Mouse (Mus musculus): ENCODE measurements around the gene Rora. TPM values are rescaled to one million over a fixed set of nuclear protein-coding genes. Genes with fewer than 3 reads are reported as not detected.

Gene Rora
- polyA plus RNA-seq, 1 experiment from 2014 or later = 6.5 TPM

GRCm38 (mm10) chr9:68933159-68933558, 279.6 kb downstream of the Rora start:
- no peak overlapping the region for H3K4me3 ChIP-seq (ENCODE audit: low read depth, low read length)
- no peak overlapping the region for H3K9ac ChIP-seq (ENCODE audit: low read depth, low read length)
- no peak for ATAC-seq (replicated peaks; ENCODE audit: insufficient number of reproducible peaks, low FRiP score, low TSS enrichment)
- H3K4me1 ChIP-seq (ENCODE audit: control insufficient read depth, insufficient read depth, low read length) = no peaks in the 10 kb centered on the region
- no peaks in the 10 kb centered on the region for H3K36me3 ChIP-seq (ENCODE audit: control insufficient read depth, insufficient read depth, low read length)
- 51% methylated on average over 3 of the region's 3 CpGs for WGBS (ENCODE audit: insufficient replicate concordance)
- H3K27me3 ChIP-seq (ENCODE audit: control insufficient read depth, insufficient read depth, low read length) = no peaks in the 10 kb centered on the region
- H3K27ac ChIP-seq (ENCODE audit: low read depth, low read length) = no peak overlapping the region
- H3K9me3 ChIP-seq (replicated peaks; ENCODE audit: control insufficient read depth, low read length) = no peaks in the 10 kb centered on the region
- H3K4me2 ChIP-seq = no peak overlapping the region

GRCm38 (mm10) chr9:68934238-68934637, 280.7 kb downstream of the Rora start:
- Histone ChIP-seq H3K4me2 (no peak overlapping the region), H3K4me1 (ENCODE audit: control insufficient read depth, insufficient read depth, low read length) (no peaks in the 10 kb centered on the region), H3K27ac (ENCODE audit: low read depth, low read length) (no peak overlapping the region), H3K9me3 (replicated peaks; ENCODE audit: control insufficient read depth, low read length) (no peaks in the 10 kb centered on the region), H3K27me3 (ENCODE audit: control insufficient read depth, insufficient read depth, low read length) (no peaks in the 10 kb centered on the region), H3K9ac (ENCODE audit: low read depth, low read length) (no peak overlapping the region), H3K36me3 (ENCODE audit: control insufficient read depth, insufficient read depth, low read length) (no peaks in the 10 kb centered on the region), H3K4me3 (ENCODE audit: low read depth, low read length) (no peak overlapping the region)
- 84% methylated on average over 4 of the region's 4 CpGs for WGBS (ENCODE audit: insufficient replicate concordance)
- no peak for ATAC-seq (replicated peaks; ENCODE audit: insufficient number of reproducible peaks, low FRiP score, low TSS enrichment)

DNA sequence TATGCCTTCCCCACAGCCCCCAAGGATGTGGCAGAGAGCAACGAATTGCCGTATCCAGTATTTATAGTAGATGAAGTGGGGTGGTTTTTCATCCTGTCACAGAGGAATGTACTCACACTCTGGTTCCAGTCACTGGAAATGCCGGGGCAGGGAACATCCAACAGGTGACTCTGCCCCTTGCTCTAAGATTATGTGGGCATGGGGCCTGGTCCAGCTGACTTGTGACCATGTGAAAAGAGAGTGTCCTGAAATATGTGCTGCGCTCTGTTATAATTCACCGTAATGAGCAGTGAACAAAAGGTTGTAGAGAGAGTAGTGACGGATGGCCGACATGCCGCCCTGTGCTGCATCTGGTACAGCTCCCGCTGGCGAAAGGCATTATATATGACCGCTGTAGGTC, 282.0 kb downstream of the Rora start:
- H3K27ac ChIP-seq (ENCODE audit: low read depth, low read length) = no peak overlapping the region
- 81% methylated on average over 11 of the region's 11 CpGs for WGBS (ENCODE audit: insufficient replicate concordance)

GRCm38 (mm10) chr9:68941037-68941436, 287.5 kb downstream of the Rora start:
- Histone ChIP-seq H3K36me3 (ENCODE audit: control insufficient read depth, insufficient read depth, low read length) (no peaks in the 10 kb centered on the region), H3K4me2 (no peak overlapping the region), H3K4me3 (ENCODE audit: low read depth, low read length) (no peak overlapping the region), H3K27me3 (ENCODE audit: control insufficient read depth, insufficient read depth, low read length) (no peaks in the 10 kb centered on the region), H3K4me1 (ENCODE audit: control insufficient read depth, insufficient read depth, low read length) (peaks cover 4% of the 10 kb centered on the region; the same call in 1 of the 2 replicates), H3K9me3 (replicated peaks; ENCODE audit: control insufficient read depth, low read length) (no peaks in the 10 kb centered on the region), H3K27ac (ENCODE audit: low read depth, low read length) (no peak overlapping the region), H3K9ac (ENCODE audit: low read depth, low read length) (no peak overlapping the region)
- 75% methylated on average over 7 of the region's 7 CpGs for WGBS (ENCODE audit: insufficient replicate concordance)
- no peak for ATAC-seq (replicated peaks; ENCODE audit: insufficient number of reproducible peaks, low FRiP score, low TSS enrichment)

More for the DNA sequence above, 282.0 kb downstream of the Rora start:
- H3K4me3 ChIP-seq (ENCODE audit: low read depth, low read length) = no peak overlapping the region
- H3K4me1 ChIP-seq (ENCODE audit: control insufficient read depth, insufficient read depth, low read length) = no peaks in the 10 kb centered on the region
- no peaks in the 10 kb centered on the region for H3K27me3 ChIP-seq (ENCODE audit: control insufficient read depth, insufficient read depth, low read length)
- no peaks in the 10 kb centered on the region for H3K36me3 ChIP-seq (ENCODE audit: control insufficient read depth, insufficient read depth, low read length)
- ATAC-seq (replicated peaks; ENCODE audit: insufficient number of reproducible peaks, low FRiP score, low TSS enrichment) = no peak
- H3K9me3 ChIP-seq (replicated peaks; ENCODE audit: control insufficient read depth, low read length) = no peaks in the 10 kb centered on the region
- H3K4me2 ChIP-seq = no peak overlapping the region
- no peak overlapping the region for H3K9ac ChIP-seq (ENCODE audit: low read depth, low read length)

DNA sequence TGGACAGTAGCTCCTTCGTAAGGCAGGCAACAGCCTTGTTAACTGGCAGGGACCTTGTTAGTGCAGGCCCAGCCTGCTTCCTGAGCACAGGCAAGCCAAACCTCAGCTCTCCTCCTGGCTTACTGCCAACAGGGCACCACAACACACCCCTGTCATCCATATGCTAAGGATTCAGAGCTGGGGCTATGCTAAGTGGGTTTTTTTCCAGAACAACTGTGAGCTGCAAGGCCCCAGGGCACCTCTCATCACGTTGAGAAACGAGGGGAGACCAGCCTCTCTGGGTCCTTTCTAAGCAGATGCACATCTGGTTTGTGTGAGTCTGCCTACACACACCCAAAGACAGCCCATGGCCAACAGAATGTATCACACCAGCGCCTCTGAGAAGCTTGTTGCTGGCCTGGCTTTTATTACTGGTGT, 289.0 kb downstream of the Rora start:
- Histone ChIP-seq H3K27ac (ENCODE audit: low read depth, low read length) (no peak overlapping the region), H3K4me2 (no peak overlapping the region), H3K4me3 (ENCODE audit: low read depth, low read length) (no peak overlapping the region), H3K36me3 (ENCODE audit: control insufficient read depth, insufficient read depth, low read length) (no peaks in the 10 kb centered on the region), H3K4me1 (ENCODE audit: control insufficient read depth, insufficient read depth, low read length) (peaks cover 4% of the 10 kb centered on the region; the same call in 1 of the 2 replicates), H3K27me3 (ENCODE audit: control insufficient read depth, insufficient read depth, low read length) (no peaks in the 10 kb centered on the region), H3K9me3 (replicated peaks; ENCODE audit: control insufficient read depth, low read length) (no peaks in the 10 kb centered on the region), H3K9ac (ENCODE audit: low read depth, low read length) (no peak overlapping the region)
- ATAC-seq (replicated peaks; ENCODE audit: insufficient number of reproducible peaks, low FRiP score, low TSS enrichment) = no peak
- 51% methylated on average over 4 of the region's 4 CpGs for WGBS (ENCODE audit: insufficient replicate concordance)

GRCm38 (mm10) chr9:68944026-68944425, 290.4 kb downstream of the Rora start:
- Histone ChIP-seq H3K27me3 (ENCODE audit: control insufficient read depth, insufficient read depth, low read length) (no peaks in the 10 kb centered on the region), H3K4me2 (no peak overlapping the region), H3K4me3 (ENCODE audit: low read depth, low read length) (no peak overlapping the region), H3K36me3 (ENCODE audit: control insufficient read depth, insufficient read depth, low read length) (no peaks in the 10 kb centered on the region), H3K4me1 (ENCODE audit: control insufficient read depth, insufficient read depth, low read length) (peaks cover 4% of the 10 kb centered on the region; the same call in 1 of the 2 replicates), H3K9ac (ENCODE audit: low read depth, low read length) (no peak overlapping the region), H3K9me3 (replicated peaks; ENCODE audit: control insufficient read depth, low read length) (no peaks in the 10 kb centered on the region), H3K27ac (ENCODE audit: low read depth, low read length) (no peak overlapping the region)
- ATAC-seq (replicated peaks; ENCODE audit: insufficient number of reproducible peaks, low FRiP score, low TSS enrichment) = no peak
- 90% methylated on average over 3 of the region's 3 CpGs for WGBS (ENCODE audit: insufficient replicate concordance)

DNA sequence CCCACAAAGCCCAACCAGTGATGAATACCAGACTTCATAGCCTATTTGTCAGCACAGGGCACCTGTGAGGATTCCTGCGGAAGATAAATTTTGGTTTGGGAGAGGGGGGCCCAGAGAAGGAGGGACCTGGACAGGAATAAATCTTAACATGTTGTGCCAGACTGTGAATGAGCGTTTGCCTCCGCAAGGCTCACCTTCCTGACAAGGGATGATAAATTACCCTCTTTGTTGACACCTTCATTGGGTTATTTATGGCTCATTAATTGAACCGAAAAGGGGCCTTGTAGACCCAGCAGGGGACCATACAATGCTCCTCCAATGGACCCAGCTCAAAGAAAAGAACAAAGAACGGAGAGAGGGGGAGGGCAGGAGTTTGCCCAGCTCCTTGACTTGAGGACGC, 294.1 kb downstream of the Rora start:
- Histone ChIP-seq H3K27ac (ENCODE audit: low read depth, low read length) (no peak overlapping the region), H3K4me2 (no peak overlapping the region), H3K9ac (ENCODE audit: low read depth, low read length) (no peak overlapping the region), H3K36me3 (ENCODE audit: control insufficient read depth, insufficient read depth, low read length) (no peaks in the 10 kb centered on the region), H3K27me3 (ENCODE audit: control insufficient read depth, insufficient read depth, low read length) (no peaks in the 10 kb centered on the region), H3K4me3 (ENCODE audit: low read depth, low read length) (no peak overlapping the region), H3K4me1 (ENCODE audit: control insufficient read depth, insufficient read depth, low read length) (peaks cover under 1% of the 10 kb centered on the region; the same call in 1 of the 2 replicates), H3K9me3 (replicated peaks; ENCODE audit: control insufficient read depth, low read length) (no peaks in the 10 kb centered on the region)
- no peak for ATAC-seq (replicated peaks; ENCODE audit: insufficient number of reproducible peaks, low FRiP score, low TSS enrichment)
- 57% methylated on average over 6 of the region's 6 CpGs for WGBS (ENCODE audit: insufficient replicate concordance)

DNA sequence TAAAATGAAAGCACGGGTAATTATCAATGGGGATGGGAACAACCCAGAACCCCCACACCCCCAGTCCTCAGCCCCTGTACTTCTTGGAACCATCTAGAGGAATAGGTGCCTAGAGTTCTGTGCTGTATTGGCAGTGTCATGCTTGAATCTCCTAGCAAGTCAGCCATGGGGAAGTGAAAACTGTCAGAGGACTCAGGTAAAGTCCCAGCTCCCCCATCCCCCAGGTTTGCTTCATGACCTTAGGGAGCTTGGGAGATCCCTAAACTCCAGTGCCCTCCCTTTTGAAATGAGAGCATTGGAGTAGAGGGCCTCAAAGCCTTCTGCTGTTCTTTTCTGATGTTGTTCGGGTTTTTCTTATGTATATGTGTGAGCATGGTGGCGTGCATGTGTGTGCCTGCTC, 294.6 kb downstream of the Rora start:
- Histone ChIP-seq H3K27ac (ENCODE audit: low read depth, low read length) (no peak overlapping the region), H3K4me2 (no peak overlapping the region), H3K9me3 (replicated peaks; ENCODE audit: control insufficient read depth, low read length) (no peaks in the 10 kb centered on the region), H3K27me3 (ENCODE audit: control insufficient read depth, insufficient read depth, low read length) (no peaks in the 10 kb centered on the region), H3K36me3 (ENCODE audit: control insufficient read depth, insufficient read depth, low read length) (no peaks in the 10 kb centered on the region), H3K4me3 (ENCODE audit: low read depth, low read length) (no peak overlapping the region), H3K4me1 (ENCODE audit: control insufficient read depth, insufficient read depth, low read length) (no peaks in the 10 kb centered on the region), H3K9ac (ENCODE audit: low read depth, low read length) (no peak overlapping the region)
- WGBS (ENCODE audit: insufficient replicate concordance) = 81% methylated on average over 3 of the region's 3 CpGs
- no peak for ATAC-seq (replicated peaks; ENCODE audit: insufficient number of reproducible peaks, low FRiP score, low TSS enrichment)

- H3K27me3 ChIP-seq (ENCODE audit: control insufficient read depth, insufficient read depth, low read length) = no peaks in the 10 kb centered on the region
- no peaks in the 10 kb centered on the region for H3K4me1 ChIP-seq (ENCODE audit: control insufficient read depth, insufficient read depth, low read length)
- H3K27ac ChIP-seq (ENCODE audit: low read depth, low read length) = no peak overlapping the region
- 49% methylated on average over 12 of the region's 12 CpGs for WGBS (ENCODE audit: insufficient replicate concordance)
- no peak overlapping the region for H3K4me3 ChIP-seq (ENCODE audit: low read depth, low read length)
- no peak for ATAC-seq (replicated peaks; ENCODE audit: insufficient number of reproducible peaks, low FRiP score, low TSS enrichment)
- H3K36me3 ChIP-seq (ENCODE audit: control insufficient read depth, insufficient read depth, low read length) = no peaks in the 10 kb centered on the region
- H3K4me2 ChIP-seq = no peak overlapping the region
- no peak overlapping the region for H3K9ac ChIP-seq (ENCODE audit: low read depth, low read length)
- no peaks in the 10 kb centered on the region for H3K9me3 ChIP-seq (replicated peaks; ENCODE audit: control insufficient read depth, low read length)
These were observed 302.8 kb downstream of the Rora start for GRCm38 (mm10) chr9:68956210-68956874.
